Mouse (Mus musculus): ENCODE measurements at regions not wholly inside any gene's neighbourhood (a gene's known extent, or its start where the extent isn't known, plus 50 kb on each side); places are given as distances from the start of the nearest gene placed in this dataset.
A peak's percentile ranks its signal among the peaks of the same experiment; 100 is the strongest.

- intact Hi-C loops (cut with DNase I) = no loop called here
Observed at GRCm38 (mm10) chr6:94829246-94829645, 129.3 kb upstream of the Lrig1 start.

DNA sequence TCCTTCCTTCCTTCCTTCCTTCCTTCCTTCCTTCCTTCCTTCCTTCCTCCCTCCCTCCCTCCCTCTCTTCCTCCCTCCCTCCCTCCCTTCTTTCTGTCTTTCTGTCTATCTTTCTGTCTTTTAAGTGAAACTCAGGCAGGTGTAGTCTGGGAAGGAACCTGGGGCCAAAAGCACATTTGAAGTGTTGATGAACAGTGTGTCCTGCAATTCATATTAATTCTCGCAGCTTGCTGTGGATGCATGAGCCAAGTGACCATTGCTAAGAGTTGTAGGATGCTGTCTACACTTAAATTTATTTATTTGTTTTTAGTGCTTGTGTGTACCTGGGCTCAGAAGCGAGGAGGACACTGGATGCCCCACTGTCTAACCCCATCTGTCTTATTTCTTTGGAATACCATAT lies 126.7 kb upstream of the Lrig1 start:
- intact Hi-C loops (cut with DNase I) = no loop called here
- DNase-seq = no peak

More at GRCm38 (mm10) chr6:94829246-94829645, 129.3 kb upstream of the Lrig1 start:
- no peak for DNase-seq

GRCm38 (mm10) chr6:94818220-94818619 lies 118.3 kb upstream of the Lrig1 start:
- intact Hi-C loops (cut with DNase I) = loop anchor here (5.0 kb wide), 1 partner anchor 196 kb away; no protein-coding TSS in a partner anchor
- no peak for DNase-seq

DNA sequence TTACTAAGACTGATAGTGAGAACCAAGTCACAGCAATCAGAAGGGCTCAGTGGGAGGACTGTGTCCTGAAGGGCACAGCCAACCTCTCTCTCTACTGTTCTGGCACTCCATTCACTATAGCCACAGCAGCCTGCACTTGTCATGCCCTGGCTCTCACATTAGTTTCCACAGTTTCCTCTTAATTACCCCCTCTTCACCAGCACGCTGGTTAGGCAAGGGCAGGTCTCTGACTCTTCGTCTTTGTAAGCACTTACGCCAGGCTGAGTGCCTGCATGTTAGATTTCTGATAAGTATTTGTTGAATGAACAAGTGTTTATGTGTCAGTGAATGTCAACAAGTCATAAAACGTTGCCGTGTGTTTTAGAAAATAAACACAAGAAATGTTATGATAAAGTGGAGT lies 116.2 kb upstream of the Lrig1 start:
- DNase-seq = no peak
- intact Hi-C loops (cut with DNase I) = loop anchor here (5.0 kb wide), 1 partner anchor 194 kb away; no protein-coding TSS in a partner anchor

DNA sequence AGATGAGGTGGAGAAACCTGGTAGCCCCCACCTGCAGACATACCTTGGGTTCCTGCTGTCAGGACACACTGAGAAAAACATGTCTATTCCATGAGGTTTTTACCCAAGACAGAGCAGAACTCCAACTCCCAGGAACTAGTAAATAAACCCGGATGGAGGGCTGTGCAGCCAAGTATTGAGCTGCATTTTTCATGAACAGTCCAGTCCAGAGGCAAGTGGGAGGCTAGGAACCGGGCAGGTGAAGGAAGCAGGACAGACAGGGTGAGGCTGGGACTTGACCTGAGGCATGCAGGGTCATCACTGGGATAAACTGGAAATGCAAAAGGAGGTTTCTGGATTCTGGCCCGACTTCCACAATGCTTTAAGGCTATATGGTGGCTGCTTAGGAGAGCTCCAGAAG lies 114.8 kb upstream of the Lrig1 start:
- intact Hi-C loops (cut with DNase I) = loop anchor here (5.0 kb wide), 1 partner anchor 192 kb away; no protein-coding TSS in a partner anchor
- DNase-seq = no peak

DNA sequence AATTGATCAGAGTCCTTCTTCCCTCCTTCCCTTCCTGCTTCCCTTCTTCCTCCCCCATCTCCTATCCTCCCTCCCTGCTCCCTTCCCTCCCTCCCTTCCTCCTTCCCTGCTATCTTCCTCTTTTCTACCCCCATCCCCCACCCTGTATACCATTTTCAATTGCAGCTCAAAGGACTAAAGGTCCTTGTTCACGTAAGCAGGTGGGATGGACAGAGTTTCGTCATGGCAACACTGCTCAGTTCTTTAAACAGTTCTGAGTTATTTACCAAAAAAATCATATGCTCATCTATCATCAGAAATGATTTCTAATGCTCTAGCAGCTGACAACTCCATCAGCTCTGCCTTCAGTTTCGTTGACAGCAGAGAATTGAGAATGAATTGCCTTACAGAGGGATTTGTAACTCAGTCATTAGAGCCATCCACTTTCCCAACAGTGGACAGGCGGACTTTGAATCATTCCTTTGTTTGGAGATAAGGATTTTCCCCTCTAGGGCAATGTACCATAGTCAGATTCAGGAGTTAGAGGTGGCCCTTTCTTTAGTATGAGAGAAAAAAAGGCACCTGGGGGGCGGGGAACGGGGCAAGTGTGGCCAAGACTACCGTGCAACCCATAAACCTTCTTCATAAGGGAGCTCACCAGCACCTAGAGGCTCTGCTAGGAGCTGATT lies 113.7 kb upstream of the Lrig1 start:
- DNase-seq = no peak
- intact Hi-C loops (cut with DNase I) = no loop called here

GRCm38 (mm10) chr6:94811846-94812245 lies 111.9 kb upstream of the Lrig1 start:
- intact Hi-C loops (cut with DNase I) = no loop called here
- DNase-seq = no peak

DNA sequence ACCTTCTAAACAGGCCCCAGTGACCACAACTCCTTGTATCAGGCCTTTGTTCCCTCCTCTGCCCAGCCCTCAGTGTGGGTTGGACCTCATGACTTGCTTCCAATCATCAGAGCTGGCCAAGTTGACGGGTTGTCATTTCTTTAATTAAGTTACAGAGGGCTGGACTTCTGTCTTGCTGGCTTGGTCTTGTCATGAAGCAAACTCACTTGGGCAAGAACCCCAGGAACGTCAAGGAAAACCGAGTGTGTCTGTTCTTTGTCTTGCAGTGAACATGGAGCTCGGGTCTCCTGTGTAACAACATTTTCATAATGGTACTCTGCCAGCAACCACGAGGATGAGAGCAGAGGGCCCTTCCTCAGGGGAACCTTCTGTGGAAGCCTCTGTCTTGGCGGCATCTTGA lies 107.3 kb upstream of the Lrig1 start:
- DNase-seq = peak; percentile 28
- intact Hi-C loops (cut with DNase I) = no loop called here

GRCm38 (mm10) chr6:94806481-94807160 lies 106.7 kb upstream of the Lrig1 start:
- intact Hi-C loops (cut with DNase I) = no loop called here
- DNase-seq = peak; percentile 41 to 47

GRCm38 (mm10) chr6:94805685-94806084 lies 105.7 kb upstream of the Lrig1 start:
- DNase-seq = peak; percentile 81 to 83
- intact Hi-C loops (cut with DNase I) = no loop called here

- no peak for DNase-seq
- intact Hi-C loops (cut with DNase I) = no loop called here
Observed at GRCm38 (mm10) chr6:94804284-94804815, 104.4 kb upstream of the Lrig1 start.

- DNase-seq = no peak
- intact Hi-C loops (cut with DNase I) = no loop called here
Observed at GRCm38 (mm10) chr6:94801039-94801438, 101.1 kb upstream of the Lrig1 start.

- intact Hi-C loops (cut with DNase I) = no loop called here
- no peak for DNase-seq
Observed at GRCm38 (mm10) chr6:94798545-94799211, 98.7 kb upstream of the Lrig1 start.

GRCm38 (mm10) chr6:94795442-94795841 lies 95.5 kb upstream of the Lrig1 start:
- intact Hi-C loops (cut with DNase I) = no loop called here
- DNase-seq = peak; percentile 30 to 38

DNA sequence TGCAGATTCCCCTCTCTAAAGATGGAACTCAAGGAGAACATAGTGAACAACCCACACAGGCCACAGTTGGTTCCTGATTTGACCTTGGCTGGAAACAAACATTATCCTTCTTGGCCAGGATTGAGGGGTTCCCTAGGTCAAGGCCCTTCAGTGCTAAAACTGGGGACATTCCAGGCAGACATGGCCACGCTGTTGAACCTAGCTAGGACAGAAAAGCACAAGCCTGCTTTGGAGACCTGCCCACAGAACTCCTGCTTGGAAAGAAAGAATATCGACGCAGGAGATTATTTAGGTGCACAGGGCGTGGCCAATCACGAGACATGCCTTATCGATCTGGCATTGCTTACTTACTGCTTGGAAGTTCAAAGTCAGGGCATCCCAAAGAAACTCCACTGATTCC lies 93.6 kb upstream of the Lrig1 start:
- no peak for DNase-seq
- intact Hi-C loops (cut with DNase I) = no loop called here

GRCm38 (mm10) chr6:94792312-94792711 lies 92.4 kb upstream of the Lrig1 start:
- intact Hi-C loops (cut with DNase I) = no loop called here
- no peak for DNase-seq

GRCm38 (mm10) chr6:94789308-94789763 lies 89.4 kb upstream of the Lrig1 start:
- no peak for DNase-seq
- intact Hi-C loops (cut with DNase I) = no loop called here

DNA sequence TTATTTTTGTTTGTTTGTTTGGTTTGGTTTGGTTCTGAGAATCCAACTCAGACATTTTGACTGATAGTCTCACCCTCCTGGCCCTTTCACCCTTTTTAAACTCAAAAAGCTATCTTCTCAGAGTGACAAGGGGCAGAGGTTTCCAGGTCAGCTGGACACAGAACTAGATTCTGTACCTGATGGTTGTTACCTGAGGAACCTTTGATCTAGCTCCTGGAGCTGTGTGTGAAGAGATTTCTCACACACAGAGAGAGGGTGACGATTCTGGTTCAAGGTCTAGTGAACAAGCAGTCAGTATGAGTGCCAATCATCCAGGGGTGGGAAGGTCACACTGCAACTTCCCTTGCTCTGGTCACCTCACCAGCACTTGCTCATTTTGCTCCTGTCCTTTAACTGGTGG lies 83.5 kb upstream of the Lrig1 start:
- no peak for DNase-seq
- intact Hi-C loops (cut with DNase I) = no loop called here

DNA sequence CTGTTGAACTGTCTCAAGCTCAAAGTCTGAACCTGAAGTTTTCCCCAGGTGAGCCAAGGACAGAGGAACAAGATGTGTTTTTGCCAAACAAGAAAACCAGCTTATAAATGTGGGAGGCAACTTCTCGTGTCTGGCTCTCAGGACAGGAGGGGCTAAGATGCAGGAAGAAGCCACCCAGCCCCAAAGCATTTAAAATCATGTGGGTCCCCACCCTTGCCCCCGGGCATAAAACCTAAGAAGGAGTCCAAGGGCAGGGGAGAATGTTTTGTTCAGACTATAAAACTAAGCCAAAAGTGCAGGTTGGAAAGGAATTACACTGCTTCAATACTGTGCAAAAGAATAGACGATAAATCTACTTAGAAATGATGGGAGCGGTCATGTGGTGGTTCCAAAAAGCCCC lies 80.7 kb upstream of the Lrig1 start:
- no peak for DNase-seq
- intact Hi-C loops (cut with DNase I) = no loop called here

DNA sequence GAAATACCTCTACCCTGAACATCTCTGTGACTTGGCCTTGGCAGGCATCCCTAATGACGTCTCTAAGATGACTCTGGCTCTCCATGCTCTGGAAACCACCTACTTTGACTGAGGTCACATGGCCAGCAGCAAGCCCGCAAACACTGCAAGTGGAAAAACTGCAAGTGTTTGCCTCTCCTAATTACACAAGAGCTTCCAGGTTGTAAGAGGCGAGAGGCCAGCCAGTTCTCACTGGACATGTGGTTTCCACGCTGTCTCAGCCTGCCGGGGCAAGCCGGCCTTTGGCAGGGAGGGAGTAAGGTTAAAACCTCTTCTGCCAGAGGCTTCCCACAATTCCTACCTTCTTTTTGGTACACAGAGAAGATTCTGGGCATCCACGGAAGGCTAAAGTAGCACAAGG lies 79.9 kb upstream of the Lrig1 start:
- peak; percentile 59 to 70 for DNase-seq
- intact Hi-C loops (cut with DNase I) = no loop called here

- no peak for DNase-seq
- intact Hi-C loops (cut with DNase I) = no loop called here
Observed at GRCm38 (mm10) chr6:94779213-94779612, 79.3 kb upstream of the Lrig1 start.

All from heart, postnatal 10 days (tissue).